Mouse (Mus musculus) ovary, adult 18-20 months (tissue): Measurements from ENCODE around the gene Unc13d.
A peak's percentile ranks its signal among the peaks of the same experiment; 100 is the strongest.
"Not testable (repeated sequence)": the region's sequence is repeated elsewhere in the genome, so short reads cannot be mapped to it uniquely, and the experiment has no call there.

Experiments
- DNase-seq: peaks from one replicate; pipeline ENCODE4 v3.0.0; 2022; ENCODE audit warnings: low spot score, mixed read lengths

The Unc13d gene

DNA sequence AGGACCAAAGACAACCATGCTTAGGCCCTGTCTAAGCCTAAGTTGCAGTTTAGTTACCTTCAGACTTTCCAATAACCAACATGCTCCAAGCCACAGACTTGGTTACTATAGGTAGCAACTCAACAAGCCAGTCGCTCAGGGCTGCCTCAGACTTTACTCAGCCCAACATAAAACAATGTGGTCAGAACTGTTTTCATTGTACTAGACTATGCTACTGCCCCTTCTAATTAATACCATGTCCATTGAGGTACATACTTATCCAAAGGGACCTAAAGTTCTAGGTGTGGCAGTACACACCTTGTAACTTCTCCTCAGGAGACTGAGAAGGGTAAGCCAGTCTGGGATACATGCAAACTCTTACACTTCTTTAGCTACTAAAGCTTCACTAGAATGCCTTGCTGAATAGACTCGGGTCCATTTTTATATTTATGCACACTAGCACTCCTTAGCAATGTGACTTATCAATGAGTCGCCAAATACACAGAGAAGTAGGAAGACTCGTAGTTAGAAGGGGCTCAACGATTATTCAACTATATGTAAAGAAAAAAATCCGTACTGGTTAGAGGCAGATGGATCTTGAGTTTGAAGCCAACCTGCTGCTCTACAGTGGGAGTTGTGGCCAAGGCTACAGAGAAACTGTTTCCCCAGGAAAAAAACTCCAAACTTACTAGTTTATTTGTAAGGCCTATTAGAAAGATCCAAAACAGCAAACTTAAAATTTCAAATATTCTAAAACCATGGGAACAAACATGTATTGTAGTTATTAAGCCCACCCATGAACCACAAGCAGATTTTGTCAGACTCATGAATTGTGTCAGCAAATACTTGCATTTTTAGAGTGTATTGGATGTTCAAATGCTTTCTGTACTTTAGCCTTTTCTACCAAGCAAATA is 56.2 kb downstream of the Unc13d start:
- DNase-seq, result no peak

- no peak for DNase-seq
These were observed 57.2 kb downstream of the Unc13d start for GRCm38 (mm10) chr11:116020519-116020922.

- no peak for DNase-seq
These were observed 57.8 kb downstream of the Unc13d start for GRCm38 (mm10) chr11:116019976-116020411.

GRCm38 (mm10) chr11:116019360-116019791 is 58.4 kb downstream of the Unc13d start:
- no peak for DNase-seq

GRCm38 (mm10) chr11:116018867-116019266 is 58.9 kb downstream of the Unc13d start:
- DNase-seq, result not testable (repeated sequence)

DNA sequence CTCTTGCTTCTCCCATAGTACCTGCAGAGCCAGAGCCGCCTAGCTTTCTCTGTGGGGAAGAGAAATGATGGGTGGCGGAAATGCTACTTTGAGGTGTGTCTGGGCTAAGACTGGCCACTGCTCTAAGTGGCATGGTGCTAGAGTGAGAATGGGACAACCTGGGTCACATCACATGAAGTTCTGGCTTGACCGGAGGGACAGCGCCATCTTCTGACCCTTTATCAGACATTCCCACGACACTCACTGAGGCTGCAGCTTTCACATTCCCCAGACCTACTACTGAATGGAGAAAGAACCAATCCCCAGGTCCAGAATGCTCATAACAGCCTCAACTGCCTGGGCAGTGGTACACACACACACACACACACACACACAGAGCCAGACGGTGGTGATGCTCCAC is 59.7 kb downstream of the Unc13d start:
- DNase-seq, result no peak

GRCm38 (mm10) chr11:116014821-116015220 is 62.9 kb downstream of the Unc13d start:
- DNase-seq, result no peak

- peak; percentile 89 for DNase-seq
These were observed 65.4 kb downstream of the Unc13d start, which contains the start of gene Galk1 for GRCm38 (mm10) chr11:116012262-116012947. Gene Galk1, minus strand, starts transcription at chr11:116012719.
